Mouse (Mus musculus) adrenal gland, postnatal 36 days (tissue): ENCODE measurements around the gene Ifrd1. TPM values are rescaled to one million over a fixed set of nuclear protein-coding genes. Genes with fewer than 3 reads are reported as not detected.
"Not testable (repeated sequence)": the region's sequence is repeated elsewhere in the genome, so short reads cannot be mapped to it uniquely, and the experiment has no call there.

Experiments used
- DNase-seq, 2 experiments: peaks; one replicate each; pipeline ENCODE4 v3.0.0; 2021; ENCODE audit warnings: mixed read lengths in 1 of 2
- long read RNA-seq, 2 experiments: library from polyadenylated mRNA; stranded (forward); transcript quantifications; one replicate each; pipeline ENCODE4 v2.0.0; 2021; ENCODE audit warnings: borderline sequencing depth in 2 of 2
- total RNA-seq, 2 experiments: library from RNA; stranded (reverse); gene quantifications; 2 replicates each; pipeline ENCODE4 v1.2.3; 2021

Gene Ifrd1
- 100 to 1,000 TPM; 150 to 205 TPM for total RNA-seq
- long read RNA-seq, experiment 1, transcript Ifrd1-201 (12 exons, 3,378 nt), result major isoform, 88 of 111 reads
- long read RNA-seq, experiment 1, partial matches to known transcripts, result 12 of 111 reads
- long read RNA-seq, experiment 1, other reads (novel, unspliced or antisense), result 9 of 111 reads
- long read RNA-seq, experiment 2, transcript Ifrd1-201 (12 exons, 3,378 nt), result major isoform, 42 of 49 reads
- long read RNA-seq, experiment 2, partial matches to known transcripts, result 1 of 49 reads
- long read RNA-seq, experiment 2, other reads (novel, unspliced or antisense), result 4 of 49 reads

DNA sequence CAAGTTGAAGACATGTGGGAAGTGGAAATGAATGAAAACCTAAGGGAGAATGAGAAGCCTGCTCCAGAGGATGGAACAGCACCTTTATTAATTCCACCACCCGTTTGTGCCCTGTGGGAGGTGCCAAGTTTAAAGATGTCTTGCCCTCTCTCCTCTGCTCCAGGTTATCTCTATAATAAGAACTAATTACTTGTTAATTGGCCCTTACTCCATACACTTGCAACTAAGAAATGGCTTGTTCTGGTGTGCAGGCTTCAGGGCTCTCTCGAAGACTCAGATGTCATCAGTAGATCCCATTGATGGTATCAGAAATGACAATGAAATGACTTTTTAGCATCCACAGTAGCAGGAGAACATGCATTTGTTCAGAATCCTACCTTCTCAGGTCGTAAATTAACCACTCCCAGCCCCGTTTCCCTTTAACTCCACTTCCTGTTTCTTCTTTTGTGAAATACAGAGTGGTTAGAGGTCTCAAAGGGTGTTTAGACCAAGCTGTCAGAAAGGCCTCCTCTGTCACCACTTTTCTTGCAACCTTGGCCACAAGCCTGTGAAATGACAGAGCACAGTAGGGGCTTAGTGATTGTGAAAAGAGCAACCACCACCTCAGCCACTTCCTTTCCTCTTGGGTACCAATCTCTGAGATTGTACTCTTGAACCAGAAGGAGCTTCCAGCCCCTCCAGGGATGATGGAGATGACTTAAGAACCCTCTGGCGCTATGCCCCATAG is at the start of gene Ifrd1:
Gene Ifrd1 (minus strand): TSS at position 51 of the 727 bp plus-strand sequence.
- no peak for DNase-seq

DNA sequence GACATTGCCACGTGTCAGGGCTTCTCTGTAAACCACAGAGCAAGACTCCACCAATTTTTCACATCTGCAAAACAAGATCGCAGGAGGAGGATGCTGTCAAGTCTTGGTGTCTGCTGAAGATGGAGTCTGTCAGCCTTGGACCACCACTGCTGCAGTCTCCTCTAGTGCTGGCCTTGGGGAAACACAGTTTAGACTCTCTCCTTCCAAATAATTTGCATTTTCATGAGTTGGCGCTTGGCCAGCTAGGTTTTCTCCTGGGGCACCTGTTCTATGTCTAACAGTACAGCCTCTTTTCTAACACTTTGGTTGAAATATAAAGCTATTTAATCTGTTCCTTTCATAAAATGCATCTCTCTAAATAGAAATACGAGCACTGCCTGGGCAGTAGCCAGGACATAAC is 38.2 kb upstream of the Ifrd1 start:
- DNase-seq, result no peak

DNA sequence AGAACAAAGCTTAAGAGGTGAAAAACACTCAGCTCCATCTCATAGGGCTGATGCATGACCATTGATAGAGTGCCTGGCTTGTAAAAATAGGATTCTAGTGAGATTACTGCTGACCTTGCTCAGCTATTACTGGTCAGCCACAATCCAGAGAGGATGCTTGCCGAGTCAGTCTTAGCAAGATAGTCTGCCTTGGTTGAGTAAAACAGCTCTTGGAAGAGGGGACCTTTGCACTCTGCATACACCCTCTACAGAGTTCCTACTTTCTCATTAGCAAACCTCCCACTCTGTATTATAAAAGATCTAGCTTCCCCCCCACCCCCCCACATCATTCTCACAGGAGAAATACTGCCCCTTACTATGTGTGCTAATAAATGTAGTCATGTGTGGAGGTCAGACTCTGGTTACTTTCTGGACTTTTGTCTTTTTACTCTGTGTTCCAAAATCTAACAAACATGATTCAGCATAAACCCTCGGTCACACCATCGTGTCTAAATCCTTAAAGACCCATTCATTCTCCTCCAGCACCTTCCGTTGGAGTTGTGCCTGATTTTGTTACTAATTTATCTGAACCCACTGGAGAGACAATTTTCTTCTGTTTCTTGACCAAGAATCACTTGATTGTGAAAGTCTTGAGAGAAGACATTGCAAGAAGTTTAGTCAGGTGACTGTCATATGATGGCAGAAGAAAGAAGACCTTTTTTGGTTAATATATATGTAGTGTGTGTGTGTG is 32.5 kb upstream of the Ifrd1 start:
- DNase-seq, result no peak

DNA sequence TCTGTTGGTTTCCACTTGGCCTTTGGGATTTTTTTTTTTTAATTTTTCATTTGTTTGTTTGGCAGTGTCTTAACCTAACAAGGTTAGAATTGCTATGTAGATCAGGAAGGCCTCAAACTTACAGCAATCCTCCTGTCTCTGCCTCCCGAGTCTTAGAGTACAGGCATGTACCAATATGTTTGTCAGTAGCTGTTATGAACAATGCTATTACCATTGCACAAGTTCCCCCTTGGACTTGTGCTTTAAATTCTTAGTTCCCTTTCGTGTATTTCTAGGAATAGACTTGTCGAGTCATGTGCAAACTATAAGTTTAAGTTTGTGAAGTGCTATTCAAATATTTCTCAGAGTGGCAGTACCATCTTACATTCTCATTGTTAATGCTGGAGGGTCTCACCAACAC is 29.3 kb upstream of the Ifrd1 start:
- DNase-seq, result no peak

DNA sequence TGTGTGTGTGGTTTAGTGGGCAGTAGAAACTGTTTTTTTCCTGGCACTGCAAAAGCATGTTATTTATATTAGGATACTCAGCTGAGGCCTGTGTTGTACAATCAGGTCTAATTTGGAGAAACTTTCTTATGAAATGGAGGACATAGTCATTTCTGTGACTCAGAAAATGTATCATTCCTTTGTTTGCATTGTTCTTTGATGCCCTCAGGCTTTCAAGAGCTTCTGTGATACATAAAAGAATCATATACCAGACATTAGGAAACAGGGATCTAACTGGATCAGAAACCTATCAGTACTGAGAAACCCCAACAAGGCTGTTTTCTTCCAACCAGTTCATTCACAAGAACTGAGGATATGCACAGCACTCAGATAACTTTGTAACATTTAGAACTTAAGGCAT is 26.6 kb upstream of the Ifrd1 start:
- no peak for DNase-seq

DNA sequence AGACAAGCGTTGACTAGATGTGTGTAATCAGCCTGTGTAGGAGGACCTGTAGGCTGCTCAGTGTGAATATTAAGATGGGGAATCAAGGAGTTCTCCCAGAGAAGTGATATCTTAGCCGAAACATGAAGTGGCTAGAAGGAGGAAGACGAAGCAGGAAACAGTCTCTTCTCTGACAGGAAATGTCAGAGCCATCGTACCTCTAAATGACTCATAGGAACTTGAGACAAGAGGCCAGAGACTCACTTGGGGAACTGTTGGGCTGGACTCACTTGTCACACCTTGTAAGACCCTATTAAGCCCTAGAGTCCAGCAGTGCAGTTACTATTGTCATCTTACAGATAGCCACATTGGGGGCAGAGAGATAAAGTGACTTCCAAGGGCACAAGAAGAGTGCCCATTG is 25.0 kb upstream of the Ifrd1 start:
- DNase-seq, result no peak

DNA sequence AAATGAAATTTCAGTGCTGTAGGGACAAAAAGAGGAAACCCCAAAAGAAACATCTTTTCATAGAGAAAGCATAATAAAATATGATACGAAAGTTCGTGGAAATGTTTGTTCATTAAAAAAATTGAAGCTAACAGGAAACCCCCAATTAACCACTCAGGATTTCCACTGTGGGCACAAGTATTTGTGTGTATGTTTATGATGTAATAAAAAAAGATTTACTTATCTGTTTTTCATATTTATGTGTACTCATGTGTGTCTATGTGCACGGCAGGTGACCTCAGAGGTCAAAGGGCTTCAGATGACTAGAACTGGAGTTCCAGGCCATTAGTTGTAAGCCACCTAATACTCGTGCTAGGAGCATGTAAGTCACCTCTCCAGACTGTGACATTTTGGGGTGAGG is 24.4 kb upstream of the Ifrd1 start:
- no peak for DNase-seq

DNA sequence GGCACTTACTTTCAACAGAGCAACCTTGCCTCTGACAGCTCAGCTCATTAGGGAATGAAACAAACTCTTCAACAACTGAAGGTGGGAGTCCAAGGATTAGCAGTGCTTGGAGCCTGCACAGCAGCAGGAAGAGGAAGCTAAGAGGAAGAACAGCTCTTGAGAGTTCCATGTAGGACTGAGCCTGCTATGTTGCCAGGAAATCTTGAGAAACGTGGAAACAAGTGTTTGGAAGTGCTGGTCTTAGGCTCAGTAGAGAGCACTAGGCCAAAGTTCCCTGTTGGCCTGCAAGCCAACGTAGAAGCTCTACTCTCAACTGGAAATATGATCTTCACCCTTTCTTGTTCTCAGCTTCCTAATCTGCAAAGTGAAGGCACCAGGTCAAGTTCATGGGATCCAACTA is 20.0 kb upstream of the Ifrd1 start:
- no peak for DNase-seq

DNA sequence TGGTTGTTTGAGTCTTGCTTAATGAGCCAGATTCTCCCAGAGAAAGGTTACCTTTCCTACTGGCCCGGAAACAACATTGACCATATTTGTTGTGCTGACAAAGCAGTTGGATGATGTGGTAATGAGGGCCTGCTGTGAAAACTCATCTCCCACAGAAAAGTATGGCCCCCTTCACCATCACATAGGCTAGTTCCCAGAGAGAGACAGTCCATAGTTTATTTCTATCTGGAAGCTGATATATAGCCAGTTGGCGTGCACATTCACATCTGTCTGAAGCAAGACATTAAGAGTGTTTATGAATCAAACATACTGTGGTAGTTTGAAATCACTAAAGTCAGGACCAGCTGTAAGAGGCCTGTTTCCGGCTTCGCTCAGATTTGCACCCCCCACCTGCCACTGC is 15.4 kb upstream of the Ifrd1 start:
- no peak for DNase-seq

DNA sequence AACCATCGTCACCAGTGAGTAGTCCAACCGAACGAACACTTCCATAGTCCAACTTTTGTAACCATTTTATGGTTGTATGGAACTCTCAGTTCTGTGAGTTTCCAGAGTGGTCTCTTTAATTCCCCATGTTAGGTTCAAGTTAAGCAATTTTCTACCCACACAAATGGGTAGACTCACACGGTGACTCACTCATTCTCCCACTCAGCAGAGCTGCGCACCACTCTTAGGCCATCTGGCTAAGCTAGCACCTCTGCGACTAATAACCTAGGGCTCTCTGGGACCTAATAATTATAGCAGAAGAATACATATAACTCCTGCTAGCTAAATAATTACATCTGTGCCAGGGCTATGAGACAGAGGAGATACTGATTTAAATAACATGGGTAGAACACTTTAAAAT is 14.7 kb upstream of the Ifrd1 start:
- no peak for DNase-seq

DNA sequence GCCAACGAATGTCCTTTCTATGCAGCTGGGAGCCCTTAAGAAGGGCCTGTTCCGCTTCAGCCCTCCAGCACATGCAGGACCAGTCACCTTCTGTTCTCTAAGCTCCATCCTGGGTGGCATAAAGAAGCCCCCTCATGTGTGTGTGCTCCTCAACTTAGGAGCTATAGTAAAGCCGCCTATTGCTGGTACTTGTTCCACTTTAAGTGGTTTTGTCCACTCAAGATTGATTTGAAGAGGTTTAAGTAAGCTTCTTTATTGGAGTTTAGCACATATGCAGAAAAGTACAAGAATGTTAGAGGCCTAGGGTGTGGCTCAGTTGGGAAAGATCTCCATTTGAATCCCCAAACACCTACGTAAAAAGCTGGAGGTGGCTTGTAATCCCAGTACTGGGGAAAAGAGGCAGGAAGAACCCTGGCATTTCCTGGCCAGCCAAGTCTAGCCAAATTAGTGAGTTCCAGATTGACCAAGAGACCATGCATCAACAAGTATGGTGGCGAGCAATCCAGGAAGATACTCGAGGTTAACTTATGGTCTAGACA is 10.2 kb upstream of the Ifrd1 start:
- no peak for DNase-seq

DNA sequence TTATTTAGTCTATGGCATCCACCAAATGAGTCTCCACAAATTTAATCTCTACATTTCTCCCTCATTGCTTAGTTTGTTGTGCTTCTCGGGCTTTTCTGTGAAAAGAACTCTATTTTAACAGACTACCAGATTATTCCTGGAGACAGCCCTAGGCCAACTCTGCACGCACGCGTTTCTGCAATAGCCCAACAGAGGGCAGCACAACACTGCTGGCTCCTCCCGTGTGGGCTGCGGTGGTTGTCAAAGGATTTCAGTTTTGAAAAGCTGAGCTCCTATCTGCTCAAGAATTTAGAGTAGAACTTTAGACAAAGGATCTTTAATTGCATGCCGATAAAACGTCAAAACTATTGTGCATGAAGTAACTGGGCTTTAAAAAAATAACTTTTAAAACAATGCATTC is 8.9 kb upstream of the Ifrd1 start:
- peak; percentile 85 to 88 for DNase-seq

DNA sequence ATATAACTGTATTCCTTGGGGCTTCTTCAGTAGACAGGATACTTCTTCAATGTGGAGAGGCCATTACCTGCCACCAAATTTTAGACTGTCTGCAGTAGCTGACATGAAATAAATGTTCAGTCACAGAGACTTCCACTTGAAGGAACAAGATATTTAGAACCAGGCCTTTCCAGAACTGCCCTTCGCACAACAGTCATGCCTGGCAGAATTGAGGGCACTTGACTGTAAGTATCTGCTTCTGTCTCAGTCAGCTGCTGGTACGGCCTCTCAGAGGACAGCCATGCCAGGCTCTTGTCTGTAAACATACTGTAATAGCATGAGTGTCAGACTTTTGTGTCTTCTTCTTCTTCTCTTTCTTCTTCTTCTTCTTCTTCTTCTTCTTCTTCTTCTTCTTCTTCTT is 8.2 kb upstream of the Ifrd1 start:
- no peak for DNase-seq

DNA sequence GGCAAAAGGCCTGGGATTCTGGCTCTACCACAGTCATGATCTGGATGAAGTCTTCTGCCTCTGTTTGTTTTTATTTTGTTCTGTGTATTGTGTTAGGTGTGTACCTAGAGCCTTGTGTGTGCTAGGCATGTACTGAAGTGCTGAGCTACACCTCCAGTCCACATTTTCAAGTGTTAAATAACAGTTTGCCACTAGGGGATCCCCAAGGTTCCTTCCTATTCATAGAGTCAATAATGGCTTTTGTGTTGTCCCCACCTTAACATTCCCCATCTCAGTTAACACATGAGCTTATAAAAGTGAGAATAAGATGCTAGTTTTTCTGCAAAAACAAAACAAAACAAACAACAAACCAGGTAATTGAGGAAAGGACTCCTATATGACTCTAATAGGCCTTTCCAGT is 7.7 kb upstream of the Ifrd1 start:
- DNase-seq, result no peak

DNA sequence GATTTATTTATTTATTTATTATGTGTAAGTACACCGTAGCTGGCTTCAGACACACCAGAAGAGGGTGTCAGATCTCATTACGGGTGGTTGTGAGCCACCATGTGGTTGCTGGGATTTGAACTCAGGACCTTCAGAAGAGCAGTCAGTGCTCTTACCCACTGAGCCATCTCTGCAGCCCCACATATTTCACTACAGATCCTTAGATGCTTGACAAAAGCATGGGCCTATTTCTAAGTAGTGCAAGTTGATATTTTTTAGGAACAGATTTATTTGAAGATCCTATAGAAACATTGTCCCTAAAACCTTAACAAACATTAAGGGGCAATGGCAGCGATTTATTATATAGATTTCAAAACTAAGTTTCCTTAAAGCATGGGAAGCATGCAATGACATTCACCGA is 7.0 kb upstream of the Ifrd1 start:
- DNase-seq, result not testable (repeated sequence)

DNA sequence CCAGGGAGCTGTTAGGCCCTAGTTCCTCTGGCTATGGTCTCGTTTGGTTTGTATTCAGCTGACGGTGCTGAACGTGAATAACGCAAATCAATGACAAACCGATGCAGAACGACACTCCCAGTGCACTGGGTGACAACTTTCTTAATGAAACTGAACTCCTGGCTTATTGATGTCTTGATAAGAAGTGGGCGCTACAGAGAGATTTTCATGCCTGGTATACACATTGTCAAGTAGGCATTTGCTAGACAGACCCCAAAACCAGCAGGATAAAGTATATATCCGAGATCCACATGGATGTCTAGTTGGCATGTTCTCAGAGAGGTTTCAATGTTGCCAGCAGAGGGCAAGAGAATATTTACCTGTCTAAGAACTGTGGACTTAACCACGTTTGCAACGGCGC is 6.4 kb upstream of the Ifrd1 start:
- no peak for DNase-seq

DNA sequence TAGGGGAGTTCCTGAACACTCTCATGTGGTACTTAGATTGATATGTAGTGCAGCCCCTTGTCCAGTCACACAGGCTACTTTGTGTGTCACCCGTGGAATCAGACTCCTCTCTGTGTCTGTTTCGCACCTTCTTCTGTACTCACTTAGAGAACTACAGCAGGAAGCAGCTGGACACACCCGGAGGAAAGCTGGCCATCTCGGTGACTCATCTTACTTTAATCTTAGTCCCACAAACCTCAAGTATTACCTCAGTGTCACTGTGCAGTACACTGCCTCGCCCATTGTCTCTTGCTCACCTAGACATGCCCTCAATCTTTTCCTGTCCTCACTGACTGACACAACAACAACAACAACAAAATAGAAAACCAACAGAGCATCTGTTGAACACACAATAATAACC is 4.9 kb upstream of the Ifrd1 start:
- DNase-seq, result no peak

DNA sequence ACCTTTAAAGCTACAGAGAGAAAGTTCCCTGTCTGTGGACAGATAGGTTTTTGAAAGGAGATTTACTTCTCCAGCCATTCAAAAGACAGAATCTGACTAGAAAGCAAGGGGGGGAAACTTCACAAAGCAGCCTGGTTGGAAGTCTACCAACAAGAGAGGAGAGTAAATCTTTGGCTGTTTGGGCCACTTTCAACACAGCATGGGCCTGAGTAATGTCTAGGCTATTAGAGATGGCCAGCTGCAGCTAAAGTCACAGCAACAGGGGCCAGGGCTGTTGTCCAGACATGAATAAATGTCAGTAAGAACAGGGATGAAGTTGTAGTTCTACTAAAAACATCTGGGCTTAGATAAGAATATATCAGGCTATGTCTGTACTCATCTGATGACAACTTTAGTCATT is 2.0 kb upstream of the Ifrd1 start:
- no peak for DNase-seq

DNA sequence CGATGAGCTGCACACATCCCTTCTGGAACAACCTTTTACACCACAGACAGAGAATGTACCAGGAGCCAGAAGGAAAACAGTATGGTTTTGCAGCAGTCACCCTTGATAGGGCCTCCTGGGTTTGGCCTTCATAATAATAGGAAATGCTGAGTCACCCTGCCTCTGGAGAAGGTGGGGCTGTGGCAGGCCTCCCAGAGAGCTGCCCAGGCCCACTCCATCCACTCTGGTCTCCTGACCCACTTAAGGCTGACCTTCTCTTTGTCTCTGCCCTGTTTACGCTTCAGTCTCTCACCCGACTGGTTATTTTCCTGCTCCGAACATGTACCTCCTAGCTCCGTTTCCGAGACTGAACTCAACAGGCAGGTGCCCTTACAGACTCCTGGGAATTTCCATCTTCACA is 328 bp downstream of the Ifrd1 start:
- DNase-seq, result peak; percentile 75 to 79

DNA sequence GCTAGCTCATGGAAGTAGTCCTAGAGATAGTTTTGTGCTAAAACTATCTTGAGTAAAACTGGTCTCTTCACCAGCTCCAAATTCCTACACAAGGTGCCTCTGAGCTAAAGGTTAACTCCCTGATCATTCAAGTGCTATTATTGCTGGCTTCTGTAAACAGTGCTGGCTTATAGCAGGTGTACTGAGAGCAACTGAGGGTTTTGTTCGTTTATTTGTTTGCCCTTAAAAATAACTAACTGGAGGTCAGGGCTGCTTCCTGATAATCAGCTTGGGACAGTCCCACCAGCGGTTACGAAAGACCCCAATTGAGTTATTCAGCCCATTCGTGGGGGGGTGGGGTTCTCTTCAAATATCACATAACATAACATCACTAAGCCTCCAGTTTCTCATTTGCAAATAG is 920 bp downstream of the Ifrd1 start:
- no peak for DNase-seq

DNA sequence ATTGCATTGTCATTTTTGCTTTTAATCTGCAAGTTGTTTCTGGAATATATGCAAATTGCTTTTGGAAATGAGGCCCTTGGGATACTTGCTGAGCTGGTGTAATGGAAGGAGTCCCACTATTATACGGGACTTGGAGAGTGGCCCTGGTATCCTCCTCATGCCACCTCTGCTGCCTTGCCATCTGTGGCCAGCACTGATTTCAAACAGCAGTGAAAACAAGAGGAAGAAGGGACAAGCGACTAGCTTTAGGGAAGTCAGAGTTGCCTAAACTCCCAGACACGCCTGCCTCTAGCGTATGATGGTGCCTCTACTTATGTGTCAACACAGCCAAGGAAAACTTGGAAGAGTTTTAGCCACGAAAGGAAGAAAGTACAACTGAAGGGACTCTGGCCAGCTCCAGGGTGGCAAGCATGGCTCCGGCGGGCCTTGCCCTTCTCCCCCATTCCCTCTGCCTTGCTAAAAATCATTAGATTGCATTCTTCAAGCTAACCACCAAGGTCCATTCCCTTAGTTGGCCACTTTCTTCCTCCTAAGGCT is 2.8 kb downstream of the Ifrd1 start:
- no peak for DNase-seq

DNA sequence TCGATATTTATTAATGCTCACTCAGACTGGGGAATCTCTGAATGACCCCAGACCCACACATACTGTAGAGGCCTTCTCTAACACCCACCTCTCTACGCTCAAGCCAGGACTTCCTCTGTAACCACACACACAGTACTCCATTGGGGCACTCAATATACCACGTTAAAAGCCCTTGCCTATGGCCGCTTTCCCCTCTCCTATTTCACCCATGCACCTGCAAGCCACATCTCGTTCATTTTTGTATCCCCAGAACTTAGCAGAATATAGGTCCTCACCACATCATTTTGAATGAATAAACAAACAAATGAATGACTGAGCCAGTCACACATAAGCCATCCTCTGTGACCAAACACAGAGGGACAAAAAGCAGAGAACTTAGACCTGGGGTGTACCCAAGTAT is 3.4 kb downstream of the Ifrd1 start:
- no peak for DNase-seq

DNA sequence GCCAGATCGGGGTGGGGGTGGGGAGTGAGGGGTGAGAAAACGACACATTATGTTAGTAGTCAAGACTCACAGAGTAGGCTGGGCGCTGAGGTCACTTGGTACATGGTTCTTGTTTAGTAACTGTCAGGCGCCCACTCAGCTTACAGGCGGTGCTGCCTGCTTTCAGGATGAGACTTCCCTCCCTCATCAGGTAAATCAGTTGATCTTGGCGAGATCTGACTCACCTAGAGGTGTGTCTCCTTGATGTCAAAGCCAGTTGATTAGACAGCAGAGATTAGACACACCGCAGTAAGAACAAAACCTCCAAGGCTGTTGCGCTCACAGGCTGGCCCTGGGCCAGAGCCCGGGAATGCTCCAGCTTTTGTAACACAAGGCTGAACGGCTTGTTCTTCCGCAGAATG is 4.5 kb downstream of the Ifrd1 start:
- peak; percentile 92 for DNase-seq
